Mouse (Mus musculus): ENCODE measurements around the gene Rhbdf1. TPM values are rescaled to one million over a fixed set of nuclear protein-coding genes. Genes with fewer than 3 reads are reported as not detected.

The Rhbdf1 gene
- polyA plus RNA-seq, 1 experiment from 2014 or later: 27.1 TPM

- H3K36me3 ChIP-seq (ENCODE audit: control insufficient read depth, insufficient read depth, low read length): peaks cover 11% of the 10 kb centered on the region
- peak overlapping the region; percentile 73 for H3K27ac ChIP-seq (ENCODE audit: low read depth, low read length)
- no peak overlapping the region for H3K9ac ChIP-seq (ENCODE audit: low read depth, low read length)
These were observed 12.9 kb upstream of the Rhbdf1 start for GRCm38 (mm10) chr11:32234816-32235485.

GRCm38 (mm10) chr11:32233895-32234294, 11.8 kb upstream of the Rhbdf1 start:
- H3K27me3 ChIP-seq (replicated peaks; ENCODE audit: control insufficient read depth, insufficient read depth, low read length): no peaks in the 10 kb centered on the region
- H3K9me3 ChIP-seq (ENCODE audit: control insufficient read depth, low read length): no peaks in the 10 kb centered on the region
- peak; percentile 15 for ATAC-seq
- peaks cover 11% of the 10 kb centered on the region for H3K36me3 ChIP-seq (ENCODE audit: control insufficient read depth, insufficient read depth, low read length)
- H3K4me2 ChIP-seq (ENCODE audit: low read length): no peak overlapping the region
- H3K4me3 ChIP-seq (ENCODE audit: low read length): no peak overlapping the region
- 80% methylated on average over 3 of the region's 3 CpGs for WGBS
- H3K4me1 ChIP-seq (ENCODE audit: control insufficient read depth, insufficient read depth, low read depth, low read length): peaks cover 26% of the 10 kb centered on the region
- H3K27ac ChIP-seq (ENCODE audit: low read depth, low read length): no peak overlapping the region
- no peak overlapping the region for H3K9ac ChIP-seq (ENCODE audit: low read depth, low read length)

More at GRCm38 (mm10) chr11:32234816-32235485, 12.9 kb upstream of the Rhbdf1 start:
- Histone ChIP-seq H3K9me3 (ENCODE audit: control insufficient read depth, low read length) (no peaks in the 10 kb centered on the region), H3K4me3 (ENCODE audit: low read length) (no peak overlapping the region), H3K4me2 (ENCODE audit: low read length) (no peak overlapping the region), H3K27me3 (replicated peaks; ENCODE audit: control insufficient read depth, insufficient read depth, low read length) (no peaks in the 10 kb centered on the region), H3K4me1 (ENCODE audit: control insufficient read depth, insufficient read depth, low read depth, low read length) (peaks cover 26% of the 10 kb centered on the region)
- 82% methylated on average over 6 of the region's 6 CpGs for WGBS
- no peak for ATAC-seq

- 73% methylated on average over 10 of the region's 10 CpGs for WGBS
- Histone ChIP-seq H3K9ac (ENCODE audit: low read depth, low read length) (no peak overlapping the region), H3K9me3 (ENCODE audit: control insufficient read depth, low read length) (no peaks in the 10 kb centered on the region), H3K4me1 (ENCODE audit: control insufficient read depth, insufficient read depth, low read depth, low read length) (peaks cover 27% of the 10 kb centered on the region), H3K27me3 (replicated peaks; ENCODE audit: control insufficient read depth, insufficient read depth, low read length) (no peaks in the 10 kb centered on the region), H3K4me3 (ENCODE audit: low read length) (no peak overlapping the region), H3K36me3 (ENCODE audit: control insufficient read depth, insufficient read depth, low read length) (peaks cover 11% of the 10 kb centered on the region), H3K4me2 (ENCODE audit: low read length) (no peak overlapping the region), H3K27ac (ENCODE audit: low read depth, low read length) (no peak overlapping the region)
- peak; percentile 19; the same call in 1 of the 2 replicates for ATAC-seq
These were observed 10.7 kb upstream of the Rhbdf1 start for GRCm38 (mm10) chr11:32232848-32233247.

GRCm38 (mm10) chr11:32231125-32231524, 9.0 kb upstream of the Rhbdf1 start:
- no peaks in the 10 kb centered on the region for H3K9me3 ChIP-seq (ENCODE audit: control insufficient read depth, low read length)
- no peak overlapping the region for H3K4me2 ChIP-seq (ENCODE audit: low read length)
- H3K4me3 ChIP-seq (ENCODE audit: low read length): no peak overlapping the region
- no peaks in the 10 kb centered on the region for H3K27me3 ChIP-seq (replicated peaks; ENCODE audit: control insufficient read depth, insufficient read depth, low read length)
- ATAC-seq: no peak
- WGBS: 95% methylated on average over 2 of the region's 2 CpGs
- no peak overlapping the region for H3K27ac ChIP-seq (ENCODE audit: low read depth, low read length)
- H3K4me1 ChIP-seq (ENCODE audit: control insufficient read depth, insufficient read depth, low read depth, low read length): peaks cover 29% of the 10 kb centered on the region
- no peak overlapping the region for H3K9ac ChIP-seq (ENCODE audit: low read depth, low read length)
- H3K36me3 ChIP-seq (ENCODE audit: control insufficient read depth, insufficient read depth, low read length): peaks cover 11% of the 10 kb centered on the region

GRCm38 (mm10) chr11:32230220-32230619, 8.1 kb upstream of the Rhbdf1 start:
- Histone ChIP-seq H3K4me2 (ENCODE audit: low read length) (no peak overlapping the region), H3K27ac (ENCODE audit: low read depth, low read length) (no peak overlapping the region), H3K4me1 (ENCODE audit: control insufficient read depth, insufficient read depth, low read depth, low read length) (peaks cover 29% of the 10 kb centered on the region), H3K27me3 (replicated peaks; ENCODE audit: control insufficient read depth, insufficient read depth, low read length) (no peaks in the 10 kb centered on the region), H3K9ac (ENCODE audit: low read depth, low read length) (no peak overlapping the region), H3K4me3 (ENCODE audit: low read length) (no peak overlapping the region), H3K36me3 (ENCODE audit: control insufficient read depth, insufficient read depth, low read length) (peaks cover 11% of the 10 kb centered on the region), H3K9me3 (ENCODE audit: control insufficient read depth, low read length) (no peaks in the 10 kb centered on the region)
- 75% methylated on average over 4 of the region's 4 CpGs for WGBS
- no peak for ATAC-seq

GRCm38 (mm10) chr11:32228292-32228845, 6.3 kb upstream of the Rhbdf1 start:
- 91% methylated on average over 3 of the region's 3 CpGs for WGBS
- ATAC-seq: no peak
- Histone ChIP-seq H3K4me2 (ENCODE audit: low read length) (no peak overlapping the region), H3K9me3 (ENCODE audit: control insufficient read depth, low read length) (no peaks in the 10 kb centered on the region), H3K4me3 (ENCODE audit: low read length) (no peak overlapping the region), H3K9ac (ENCODE audit: low read depth, low read length) (no peak overlapping the region), H3K36me3 (ENCODE audit: control insufficient read depth, insufficient read depth, low read length) (peaks cover 11% of the 10 kb centered on the region), H3K27ac (ENCODE audit: low read depth, low read length) (no peak overlapping the region), H3K4me1 (ENCODE audit: control insufficient read depth, insufficient read depth, low read depth, low read length) (peaks cover 28% of the 10 kb centered on the region), H3K27me3 (replicated peaks; ENCODE audit: control insufficient read depth, insufficient read depth, low read length) (no peaks in the 10 kb centered on the region; the same call in 1 of the 2 replicates)

- no peak overlapping the region; the same call in 1 of the 2 replicates for H3K27ac ChIP-seq (ENCODE audit: low read depth, low read length)
- no peaks in the 10 kb centered on the region for H3K9me3 ChIP-seq (ENCODE audit: control insufficient read depth, low read length)
- 81% methylated on average over 9 of the region's 9 CpGs for WGBS
- H3K9ac ChIP-seq (ENCODE audit: low read depth, low read length): peak overlapping the region; percentile 13; the same call in 1 of the 2 replicates
- H3K4me2 ChIP-seq (ENCODE audit: low read length): peak overlapping the region; percentile 74
- peaks cover 9% of the 10 kb centered on the region for H3K36me3 ChIP-seq (ENCODE audit: control insufficient read depth, insufficient read depth, low read length)
- no peak overlapping the region for H3K4me3 ChIP-seq (ENCODE audit: low read length)
- H3K4me1 ChIP-seq (ENCODE audit: control insufficient read depth, insufficient read depth, low read depth, low read length): peaks cover 33% of the 10 kb centered on the region
- ATAC-seq: no peak
- no peaks in the 10 kb centered on the region; the same call in 1 of the 2 replicates for H3K27me3 ChIP-seq (replicated peaks; ENCODE audit: control insufficient read depth, insufficient read depth, low read length)
These were observed 5.5 kb upstream of the Rhbdf1 start for GRCm38 (mm10) chr11:32227555-32227954.

GRCm38 (mm10) chr11:32227041-32227440, 4.9 kb upstream of the Rhbdf1 start:
- no peak for ATAC-seq
- no peaks in the 10 kb centered on the region; the same call in 1 of the 2 replicates for H3K27me3 ChIP-seq (replicated peaks; ENCODE audit: control insufficient read depth, insufficient read depth, low read length)

GRCm38 (mm10) chr11:32226124-32226871, 4.2 kb upstream of the Rhbdf1 start, which contains the start of gene Mpg:
Gene Mpg (plus strand): TSS chr11:32226505.
- H3K4me1 ChIP-seq (ENCODE audit: control insufficient read depth, insufficient read depth, low read depth, low read length): peaks cover 39% of the 10 kb centered on the region
- H3K9me3 ChIP-seq (ENCODE audit: control insufficient read depth, low read length): no peaks in the 10 kb centered on the region
- WGBS: 3% methylated on average over 46 of the region's 47 CpGs
- peak within 1 kb of the TSS; percentile 65 for H3K4me3 ChIP-seq (ENCODE audit: low read length)
- H3K4me2 ChIP-seq (ENCODE audit: low read length): peak within 1 kb of the TSS; percentile 74
- H3K9ac ChIP-seq (ENCODE audit: low read depth, low read length): peak within 1 kb of the TSS; percentile 89
- peaks cover 4% of the 10 kb centered on the region; the same call in 1 of the 2 replicates for H3K36me3 ChIP-seq (ENCODE audit: control insufficient read depth, insufficient read depth, low read length)
- no peaks in the 10 kb centered on the region; the same call in 1 of the 2 replicates for H3K27me3 ChIP-seq (replicated peaks; ENCODE audit: control insufficient read depth, insufficient read depth, low read length)
- peak within 1 kb of the TSS; percentile 83 for H3K27ac ChIP-seq (ENCODE audit: low read depth, low read length)
- peak; percentile 87 for ATAC-seq

More at GRCm38 (mm10) chr11:32227041-32227440, 4.9 kb upstream of the Rhbdf1 start:
- peak overlapping the region; percentile 89 for H3K9ac ChIP-seq (ENCODE audit: low read depth, low read length)
- H3K4me1 ChIP-seq (ENCODE audit: control insufficient read depth, insufficient read depth, low read depth, low read length): peaks cover 37% of the 10 kb centered on the region
- H3K27ac ChIP-seq (ENCODE audit: low read depth, low read length): peak overlapping the region; percentile 83
- H3K4me3 ChIP-seq (ENCODE audit: low read length): peak overlapping the region; percentile 65
- H3K4me2 ChIP-seq (ENCODE audit: low read length): peak overlapping the region; percentile 74
- 29% methylated on average over 1 of the region's 1 CpGs for WGBS
- H3K36me3 ChIP-seq (ENCODE audit: control insufficient read depth, insufficient read depth, low read length): peaks cover 8% of the 10 kb centered on the region; the same call in 1 of the 2 replicates
- H3K9me3 ChIP-seq (ENCODE audit: control insufficient read depth, low read length): no peaks in the 10 kb centered on the region

All from hindbrain, embryonic 16.5 days (tissue).